Mouse (Mus musculus): ENCODE results near the gene Igdcc4.

GRCm38 (mm10) chr9:65083075-65083765 is 18.1 kb upstream of the Igdcc4 start:
- TF ChIP-seq CTCF (IDR thresholded peaks at IDR 0.05; ENCODE audit: borderline replicate concordance, insufficient read depth, low read length) (no peak), POLR2A (IDR thresholded peaks at IDR 0.05; ENCODE audit: low read depth, low read length) (no peak)
